27 mouse cellular contexts compared by ENCODE assay signal in the genomic region with DNA sequence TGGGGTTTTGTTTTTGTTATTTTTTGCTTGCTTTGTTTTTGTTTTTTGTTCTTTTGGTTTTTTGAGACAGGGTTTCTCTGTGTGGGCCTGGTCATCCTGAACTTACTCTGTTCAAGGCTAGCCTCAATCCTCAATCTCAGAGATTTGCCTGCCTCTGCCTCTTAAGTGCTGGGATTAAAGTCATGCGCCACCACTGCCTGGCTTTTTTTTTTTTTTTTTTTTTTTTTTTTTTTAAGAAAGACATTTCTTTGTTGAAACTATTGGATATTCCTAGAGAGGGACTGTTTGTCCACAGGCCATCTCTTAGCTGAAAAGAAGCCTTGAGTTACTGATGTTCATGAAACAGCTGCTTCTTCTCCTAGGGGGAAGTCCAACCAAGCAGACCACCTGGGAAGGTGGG.
DNase-seq lines count a peak whose midpoint lies in the region; ATAC-seq and TF ChIP-seq lines count a peak whose summit lies in the region.
"Had no signal": no experiment of that assay in that cellular context is flagged by ENCODE, and none has a peak within 500 bp of the region (broad histone marks: within the 10 kb centered on the region; RNA-seq: fewer than 3 reads in every experiment).

No protein-coding gene starts in this region.

- H3K4me3 ChIP-seq in midbrain, embryonic 11.5 days (ENCODE audit: low read depth, low read length): no peak overlapping the region
- no peak overlapping the region for H3K4me3 ChIP-seq in midbrain, embryonic 16.5 days (ENCODE audit: low read depth, low read length)
- H3K4me3 ChIP-seq in MEL (ENCODE audit: control insufficient read depth in 1 of 2, insufficient read depth in 1 of 2, low read depth in 2 of 2, low read length in 2 of 2): no peak overlapping the region
- no peak overlapping the region for H3K4me3 ChIP-seq in liver, embryonic 16.5 days (ENCODE audit: low read depth, low read length)
- no peak overlapping the region for H3K4me3 ChIP-seq in kidney, embryonic 15.5 days (replicated peaks)
- H3K4me3 ChIP-seq: embryonic facial prominence, embryonic 10.5 days; embryonic facial prominence, embryonic 13.5 days; erythroblast, embryonic 14.5 days; forebrain, embryonic 12.5 days; forebrain, embryonic 15.5 days; heart, embryonic 13.5 days had no signal

- DNase-seq in midbrain, embryonic 11.5 days (ENCODE audit: low spot score, missing footprints): peak; percentile 6
- no peak for DNase-seq in MEL (ENCODE audit: low read depth, low spot score)
- no peak for DNase-seq in urinary bladder, postnatal 4 days (ENCODE audit: low spot score in 2 of 2)
- DNase-seq: adrenal gland, adult 2 months; adrenal gland, postnatal 25 days; cerebellum, adult 11-12 months; cerebellum, adult 8-10 months; cerebellum, postnatal 10 days; cerebellum, postnatal 36 days; embryo, embryonic 11 days; gastrocnemius, postnatal 25 days; heart, adult 18-20 months; heart, postnatal 14 days; heart, postnatal 4 days had no signal

- no peak for TF ChIP-seq RAD21 in MEL (IDR thresholded peaks at IDR 0.05; ENCODE audit: low read depth, low read length)

- ATAC-seq in midbrain, embryonic 11.5 days (ENCODE audit: low FRiP score): no peak
- no peak for ATAC-seq in midbrain, embryonic 16.5 days
- no peak for ATAC-seq in liver, embryonic 16.5 days (ENCODE audit: low read depth)
- ATAC-seq in kidney, embryonic 15.5 days (replicated peaks; ENCODE audit: low FRiP score): no peak
- ATAC-seq: CD4-positive, CD25-positive, alpha-beta regulatory T cell, adult 4 months; forebrain, embryonic 15.5 days; hindbrain, postnatal 0 days had no signal

- no peak overlapping the region for H3K27ac ChIP-seq in midbrain, embryonic 11.5 days (ENCODE audit: low read depth, low read length)
- no peak overlapping the region for H3K27ac ChIP-seq in midbrain, embryonic 16.5 days (ENCODE audit: low read length)
- H3K27ac ChIP-seq in MEL (ENCODE audit: control insufficient read depth, low read depth, low read length): no peak overlapping the region
- peak overlapping the region; percentile 98 for H3K27ac ChIP-seq in liver, embryonic 16.5 days (ENCODE audit: low read length)
- no peak overlapping the region for H3K27ac ChIP-seq in kidney, embryonic 15.5 days
- H3K27ac ChIP-seq: embryonic facial prominence, embryonic 10.5 days; embryonic facial prominence, embryonic 13.5 days; forebrain, embryonic 12.5 days; forebrain, embryonic 15.5 days; heart, embryonic 13.5 days; hindbrain, embryonic 14.5 days; hindbrain, postnatal 0 days had no signal

- H3K27me3 ChIP-seq in midbrain, embryonic 11.5 days (ENCODE audit: control insufficient read depth, insufficient read depth, low read length): no peaks in the 10 kb centered on the region
- no peaks in the 10 kb centered on the region for H3K27me3 ChIP-seq in midbrain, embryonic 16.5 days (ENCODE audit: control insufficient read depth, insufficient read depth, low read depth, low read length)
- no peaks in the 10 kb centered on the region for H3K27me3 ChIP-seq in MEL (ENCODE audit: control insufficient read depth in 1 of 2, insufficient read depth in 2 of 2, low read length in 2 of 2)
- no peaks in the 10 kb centered on the region for H3K27me3 ChIP-seq in liver, embryonic 16.5 days (ENCODE audit: control insufficient read depth, insufficient read depth, low read depth, low read length)
- no peaks in the 10 kb centered on the region for H3K27me3 ChIP-seq in kidney, embryonic 15.5 days
- H3K27me3 ChIP-seq: embryonic facial prominence, embryonic 13.5 days; forebrain, embryonic 12.5 days; forebrain, embryonic 15.5 days; heart, embryonic 13.5 days had no signal

- TF ChIP-seq EP300 in MEL (IDR thresholded peaks at IDR 0.05; ENCODE audit: low read depth in 1 of 2, low read length in 2 of 2): no peak

- no peak for TF ChIP-seq CTCF in MEL (IDR thresholded peaks at IDR 0.05 in 2 of 3, conservative IDR thresholded peaks at IDR 0.05 in 1 of 3; ENCODE audit: control insufficient read depth in 1 of 3, insufficient read depth in 1 of 3, low read depth in 2 of 3, low read length in 3 of 3, poor library complexity in 1 of 3, severe bottlenecking in 1 of 3)

- no peak overlapping the region for H3K4me2 ChIP-seq in midbrain, embryonic 11.5 days
- no peak overlapping the region for H3K4me2 ChIP-seq in midbrain, embryonic 16.5 days (ENCODE audit: low read length)
- H3K4me2 ChIP-seq in liver, embryonic 16.5 days (ENCODE audit: low read depth, low read length): no peak overlapping the region
- H3K4me2 ChIP-seq in kidney, embryonic 15.5 days: no peak overlapping the region
- H3K4me2 ChIP-seq: embryonic facial prominence, embryonic 13.5 days; forebrain, embryonic 12.5 days; forebrain, embryonic 15.5 days; heart, embryonic 13.5 days; hindbrain, embryonic 14.5 days had no signal

- H3K9ac ChIP-seq in midbrain, embryonic 11.5 days (ENCODE audit: low read length): no peak overlapping the region
- H3K9ac ChIP-seq in midbrain, embryonic 16.5 days (ENCODE audit: low read depth, low read length): no peak overlapping the region
- H3K9ac ChIP-seq in MEL (ENCODE audit: control insufficient read depth, low read depth, low read length, poor library complexity, severe bottlenecking): no peak overlapping the region
- H3K9ac ChIP-seq in liver, embryonic 16.5 days (ENCODE audit: low read depth, low read length): no peak overlapping the region
- H3K9ac ChIP-seq in kidney, embryonic 15.5 days: no peak overlapping the region
- H3K9ac ChIP-seq: embryonic facial prominence, embryonic 13.5 days; forebrain, embryonic 12.5 days; forebrain, embryonic 15.5 days; heart, embryonic 13.5 days; hindbrain, embryonic 14.5 days had no signal

- no peaks in the 10 kb centered on the region for H3K79me2 ChIP-seq in MEL (ENCODE audit: control insufficient read depth, insufficient read depth, low read length, poor library complexity)

- no peak for TF ChIP-seq POLR2A in MEL (IDR thresholded peaks at IDR 0.05; ENCODE audit: control insufficient read depth in 1 of 2, insufficient read depth in 1 of 2, low read depth in 1 of 2, low read length in 2 of 2, poor library complexity in 1 of 2)

- no peaks in the 10 kb centered on the region for H3K36me3 ChIP-seq in midbrain, embryonic 11.5 days (ENCODE audit: control insufficient read depth, insufficient read depth, low read length)
- no peaks in the 10 kb centered on the region for H3K36me3 ChIP-seq in midbrain, embryonic 16.5 days (ENCODE audit: control insufficient read depth, insufficient read depth, low read length)
- H3K36me3 ChIP-seq in MEL (ENCODE audit: control insufficient read depth in 1 of 2, insufficient read depth in 2 of 2, low read length in 2 of 2): peaks cover 0 to 27% of the 10 kb centered on the region in 2 experiments; a peak in 2 of 4 replicates
- no peaks in the 10 kb centered on the region for H3K36me3 ChIP-seq in liver, embryonic 16.5 days (ENCODE audit: control insufficient read depth, insufficient read depth)
- H3K36me3 ChIP-seq in kidney, embryonic 15.5 days: no peaks in the 10 kb centered on the region
- H3K36me3 ChIP-seq: embryonic facial prominence, embryonic 10.5 days; embryonic facial prominence, embryonic 13.5 days; forebrain, embryonic 12.5 days; forebrain, embryonic 15.5 days; G1E; heart, embryonic 13.5 days had no signal

- H3K4me1 ChIP-seq in midbrain, embryonic 11.5 days (ENCODE audit: control insufficient read depth, insufficient read depth, low read length): no peaks in the 10 kb centered on the region
- H3K4me1 ChIP-seq in midbrain, embryonic 16.5 days (ENCODE audit: control insufficient read depth, insufficient read depth, low read length): no peaks in the 10 kb centered on the region
- peaks cover 30 to 42% of the 10 kb centered on the region in 2 experiments for H3K4me1 ChIP-seq in MEL (ENCODE audit: control insufficient read depth in 1 of 2, insufficient read depth in 2 of 2, low read length in 2 of 2)
- H3K4me1 ChIP-seq in liver, embryonic 16.5 days (ENCODE audit: control insufficient read depth, low read depth, low read length): peaks cover 78% of the 10 kb centered on the region
- peaks cover 36% of the 10 kb centered on the region for H3K4me1 ChIP-seq in kidney, embryonic 15.5 days
- H3K4me1 ChIP-seq: forebrain, embryonic 12.5 days had no signal

- H3K9me3 ChIP-seq in midbrain, embryonic 11.5 days (ENCODE audit: control insufficient read depth, low read length): no peaks in the 10 kb centered on the region
- H3K9me3 ChIP-seq in midbrain, embryonic 16.5 days (replicated peaks; ENCODE audit: control insufficient read depth, low read length, poor library complexity, severe bottlenecking): no peaks in the 10 kb centered on the region
- no peaks in the 10 kb centered on the region for H3K9me3 ChIP-seq in MEL (replicated peaks; ENCODE audit: insufficient read depth, low read length)
- no peaks in the 10 kb centered on the region for H3K9me3 ChIP-seq in liver, embryonic 16.5 days (replicated peaks; ENCODE audit: control insufficient read depth, low read length)
- no peaks in the 10 kb centered on the region for H3K9me3 ChIP-seq in kidney, embryonic 15.5 days (replicated peaks)
- H3K9me3 ChIP-seq: embryonic facial prominence, embryonic 10.5 days; embryonic facial prominence, embryonic 13.5 days; forebrain, embryonic 12.5 days; forebrain, embryonic 15.5 days; G1E; heart, embryonic 13.5 days had no signal

- 93% methylated on average over 1 of the region's 1 CpGs for WGBS in midbrain, embryonic 11.5 days
- WGBS in midbrain, embryonic 16.5 days: 100% methylated on average over 1 of the region's 1 CpGs
- 80% methylated on average over 1 of the region's 1 CpGs for WGBS in liver, embryonic 16.5 days (ENCODE audit: insufficient replicate concordance)
- WGBS in kidney, embryonic 15.5 days: 100% methylated on average over 1 of the region's 1 CpGs

TF ChIP-seq in MEL, 35 proteins besides CTCF, POLR2A, EP300 and RAD21:
- no peak for TF ChIP-seq SMC3 (IDR thresholded peaks at IDR 0.05; ENCODE audit: low read depth, low read length)
- TF ChIP-seq TBP (IDR thresholded peaks at IDR 0.05; ENCODE audit: low read depth, low read length): no peak
- no peak for TF ChIP-seq BHLHE40 (IDR thresholded peaks at IDR 0.05; ENCODE audit: borderline replicate concordance, low read depth, low read length)
- TF ChIP-seq ZNF384 (IDR thresholded peaks at IDR 0.05; ENCODE audit: low read depth, low read length): peak; percentile 83
TF ChIP-seq in MEL: peak in this region for 1.
